Mouse (Mus musculus): ENCODE data around the gene Myh4. TPM values are rescaled to one million over a fixed set of nuclear protein-coding genes. Genes with fewer than 3 reads are reported as not detected.

The Myh4 gene
- polyA plus RNA-seq (2015; fragmentation: Nextera tagmentation; extraction: Ambion mirVana) = 0.04 and 2.0 TPM in 2 replicates

- no peaks in the 10 kb centered on the region for H3K27me3 ChIP-seq (ENCODE audit: control insufficient read depth, insufficient read depth, low read length)
- H3K9me3 ChIP-seq (replicated peaks; ENCODE audit: control insufficient read depth, low read length) = no peaks in the 10 kb centered on the region; the same call in 1 of the 2 replicates
- no peak within 1 kb of the TSS for H3K9ac ChIP-seq (ENCODE audit: low read length)
- H3K4me3 ChIP-seq (replicated peaks; ENCODE audit: low read length) = no peak within 1 kb of the TSS
- peaks cover 2% of the 10 kb centered on the region; the same call in 1 of the 2 replicates for H3K4me1 ChIP-seq (ENCODE audit: control insufficient read depth, insufficient read depth, low read length)
- H3K36me3 ChIP-seq (ENCODE audit: control insufficient read depth, insufficient read depth, low read length) = no peaks in the 10 kb centered on the region
- no peak for ATAC-seq (ENCODE audit: insufficient read depth, low FRiP score)
- H3K4me2 ChIP-seq (ENCODE audit: low read depth, low read length) = no peak within 1 kb of the TSS
- H3K27ac ChIP-seq (ENCODE audit: low read length) = no peak within 1 kb of the TSS
- 76% methylated on average over 5 of the region's 5 CpGs for WGBS
These were observed at the start of gene Myh4 for GRCm38 (mm10) chr11:67237481-67238079. TSS of gene Myh4 (plus strand) at chr11:67238029.

GRCm38 (mm10) chr11:67190316-67190715 lies 47.5 kb upstream of the Myh4 start:
- no peaks in the 10 kb centered on the region for H3K36me3 ChIP-seq (ENCODE audit: control insufficient read depth, insufficient read depth, low read length)
- H3K4me1 ChIP-seq (ENCODE audit: control insufficient read depth, insufficient read depth, low read length) = no peaks in the 10 kb centered on the region
- 77% methylated on average over 10 of the region's 10 CpGs for WGBS
- no peaks in the 10 kb centered on the region for H3K9me3 ChIP-seq (replicated peaks; ENCODE audit: control insufficient read depth, low read length)
- no peak overlapping the region for H3K27ac ChIP-seq (ENCODE audit: low read length)
- ATAC-seq (ENCODE audit: insufficient read depth, low FRiP score) = no peak
- H3K4me2 ChIP-seq (ENCODE audit: low read depth, low read length) = no peak overlapping the region
- no peaks in the 10 kb centered on the region for H3K27me3 ChIP-seq (ENCODE audit: control insufficient read depth, insufficient read depth, low read length)
- H3K4me3 ChIP-seq (replicated peaks; ENCODE audit: low read length) = no peak overlapping the region
- no peak overlapping the region for H3K9ac ChIP-seq (ENCODE audit: low read length)

GRCm38 (mm10) chr11:67190814-67191213 lies 47.0 kb upstream of the Myh4 start:
- H3K27ac ChIP-seq (ENCODE audit: low read length) = no peak overlapping the region
- ATAC-seq (ENCODE audit: insufficient read depth, low FRiP score) = no peak
- no peak overlapping the region for H3K9ac ChIP-seq (ENCODE audit: low read length)
- no peaks in the 10 kb centered on the region for H3K4me1 ChIP-seq (ENCODE audit: control insufficient read depth, insufficient read depth, low read length)
- H3K4me2 ChIP-seq (ENCODE audit: low read depth, low read length) = no peak overlapping the region
- H3K9me3 ChIP-seq (replicated peaks; ENCODE audit: control insufficient read depth, low read length) = no peaks in the 10 kb centered on the region
- H3K27me3 ChIP-seq (ENCODE audit: control insufficient read depth, insufficient read depth, low read length) = no peaks in the 10 kb centered on the region
- 87% methylated on average over 2 of the region's 2 CpGs for WGBS
- H3K36me3 ChIP-seq (ENCODE audit: control insufficient read depth, insufficient read depth, low read length) = no peaks in the 10 kb centered on the region
- no peak overlapping the region for H3K4me3 ChIP-seq (replicated peaks; ENCODE audit: low read length)

- H3K36me3 ChIP-seq (ENCODE audit: control insufficient read depth, insufficient read depth, low read length) = no peaks in the 10 kb centered on the region
- 88% methylated on average over 14 of the region's 14 CpGs for WGBS
- no peak overlapping the region for H3K9ac ChIP-seq (ENCODE audit: low read length)
- no peak for ATAC-seq (ENCODE audit: insufficient read depth, low FRiP score)
- H3K4me2 ChIP-seq (ENCODE audit: low read depth, low read length) = no peak overlapping the region
- H3K27me3 ChIP-seq (ENCODE audit: control insufficient read depth, insufficient read depth, low read length) = no peaks in the 10 kb centered on the region
- H3K27ac ChIP-seq (ENCODE audit: low read length) = no peak overlapping the region
- H3K4me1 ChIP-seq (ENCODE audit: control insufficient read depth, insufficient read depth, low read length) = no peaks in the 10 kb centered on the region
- H3K4me3 ChIP-seq (replicated peaks; ENCODE audit: low read length) = no peak overlapping the region
- no peaks in the 10 kb centered on the region for H3K9me3 ChIP-seq (replicated peaks; ENCODE audit: control insufficient read depth, low read length)
These were observed 46.3 kb upstream of the Myh4 start for GRCm38 (mm10) chr11:67191496-67191895.

- Histone ChIP-seq H3K4me3 (replicated peaks; ENCODE audit: low read length) (no peak overlapping the region), H3K9me3 (replicated peaks; ENCODE audit: control insufficient read depth, low read length) (no peaks in the 10 kb centered on the region), H3K27ac (ENCODE audit: low read length) (no peak overlapping the region), H3K4me1 (ENCODE audit: control insufficient read depth, insufficient read depth, low read length) (no peaks in the 10 kb centered on the region), H3K36me3 (ENCODE audit: control insufficient read depth, insufficient read depth, low read length) (no peaks in the 10 kb centered on the region), H3K27me3 (ENCODE audit: control insufficient read depth, insufficient read depth, low read length) (no peaks in the 10 kb centered on the region), H3K4me2 (ENCODE audit: low read depth, low read length) (no peak overlapping the region), H3K9ac (ENCODE audit: low read length) (no peak overlapping the region)
- WGBS = 49% methylated on average over 1 of the region's 1 CpGs
- ATAC-seq (ENCODE audit: insufficient read depth, low FRiP score) = no peak
These were observed 38.5 kb upstream of the Myh4 start for GRCm38 (mm10) chr11:67199321-67199720.

GRCm38 (mm10) chr11:67199752-67200151 lies 38.1 kb upstream of the Myh4 start, which contains the start of gene Myh1:
TSS of gene Myh1 (plus strand) at chr11:67200052.
- ATAC-seq (ENCODE audit: insufficient read depth, low FRiP score) = no peak
- Histone ChIP-seq H3K27me3 (ENCODE audit: control insufficient read depth, insufficient read depth, low read length) (no peaks in the 10 kb centered on the region), H3K36me3 (ENCODE audit: control insufficient read depth, insufficient read depth, low read length) (no peaks in the 10 kb centered on the region), H3K9ac (ENCODE audit: low read length) (no peak within 1 kb of the TSS), H3K4me2 (ENCODE audit: low read depth, low read length) (no peak within 1 kb of the TSS), H3K4me3 (replicated peaks; ENCODE audit: low read length) (no peak within 1 kb of the TSS), H3K4me1 (ENCODE audit: control insufficient read depth, insufficient read depth, low read length) (no peaks in the 10 kb centered on the region), H3K27ac (ENCODE audit: low read length) (no peak within 1 kb of the TSS), H3K9me3 (replicated peaks; ENCODE audit: control insufficient read depth, low read length) (no peaks in the 10 kb centered on the region)
- WGBS = 68% methylated on average over 4 of the region's 4 CpGs

- 80% methylated on average over 3 of the region's 3 CpGs for WGBS
- no peaks in the 10 kb centered on the region for H3K36me3 ChIP-seq (ENCODE audit: control insufficient read depth, insufficient read depth, low read length)
These were observed 33.1 kb upstream of the Myh4 start for GRCm38 (mm10) chr11:67204766-67205165.

GRCm38 (mm10) chr11:67221803-67222202 lies 16.0 kb upstream of the Myh4 start:
- Histone ChIP-seq H3K4me2 (ENCODE audit: low read depth, low read length) (no peak overlapping the region), H3K27me3 (ENCODE audit: control insufficient read depth, insufficient read depth, low read length) (no peaks in the 10 kb centered on the region), H3K36me3 (ENCODE audit: control insufficient read depth, insufficient read depth, low read length) (no peaks in the 10 kb centered on the region), H3K9me3 (replicated peaks; ENCODE audit: control insufficient read depth, low read length) (no peaks in the 10 kb centered on the region), H3K4me3 (replicated peaks; ENCODE audit: low read length) (no peak overlapping the region), H3K27ac (ENCODE audit: low read length) (no peak overlapping the region), H3K4me1 (ENCODE audit: control insufficient read depth, insufficient read depth, low read length) (no peaks in the 10 kb centered on the region), H3K9ac (ENCODE audit: low read length) (no peak overlapping the region)
- 92% methylated on average over 8 of the region's 8 CpGs for WGBS
- no peak for ATAC-seq (ENCODE audit: insufficient read depth, low FRiP score)

More at GRCm38 (mm10) chr11:67204766-67205165, 33.1 kb upstream of the Myh4 start:
- no peaks in the 10 kb centered on the region for H3K9me3 ChIP-seq (replicated peaks; ENCODE audit: control insufficient read depth, low read length)
- ATAC-seq (ENCODE audit: insufficient read depth, low FRiP score) = no peak
- no peak overlapping the region for H3K4me2 ChIP-seq (ENCODE audit: low read depth, low read length)
- no peak overlapping the region for H3K27ac ChIP-seq (ENCODE audit: low read length)
- no peak overlapping the region for H3K9ac ChIP-seq (ENCODE audit: low read length)
- no peaks in the 10 kb centered on the region for H3K4me1 ChIP-seq (ENCODE audit: control insufficient read depth, insufficient read depth, low read length)
- no peak overlapping the region for H3K4me3 ChIP-seq (replicated peaks; ENCODE audit: low read length)
- no peaks in the 10 kb centered on the region for H3K27me3 ChIP-seq (ENCODE audit: control insufficient read depth, insufficient read depth, low read length)

GRCm38 (mm10) chr11:67224466-67224865 lies 13.4 kb upstream of the Myh4 start:
- H3K36me3 ChIP-seq (ENCODE audit: control insufficient read depth, insufficient read depth, low read length) = no peaks in the 10 kb centered on the region
- no peaks in the 10 kb centered on the region for H3K27me3 ChIP-seq (ENCODE audit: control insufficient read depth, insufficient read depth, low read length)
- no peak overlapping the region for H3K27ac ChIP-seq (ENCODE audit: low read length)
- H3K4me2 ChIP-seq (ENCODE audit: low read depth, low read length) = no peak overlapping the region
- H3K9me3 ChIP-seq (replicated peaks; ENCODE audit: control insufficient read depth, low read length) = no peaks in the 10 kb centered on the region
- ATAC-seq (ENCODE audit: insufficient read depth, low FRiP score) = no peak
- no peaks in the 10 kb centered on the region for H3K4me1 ChIP-seq (ENCODE audit: control insufficient read depth, insufficient read depth, low read length)
- no peak overlapping the region for H3K4me3 ChIP-seq (replicated peaks; ENCODE audit: low read length)
- H3K9ac ChIP-seq (ENCODE audit: low read length) = no peak overlapping the region
- WGBS = 83% methylated on average over 3 of the region's 3 CpGs

Measured in stomach, embryonic 16.5 days (tissue).